Mouse (Mus musculus): Measurements from ENCODE around the gene Parp6.

The Parp6 gene

GRCm38 (mm10) chr9:59655958-59656634, 39.0 kb downstream of the Parp6 start, which contains the start of gene Pkm:
TSS of gene Pkm (plus strand) at chr9:59656368.
- peak; percentile 96 for DNase-seq (ENCODE audit: low read depth, low spot score)

DNA sequence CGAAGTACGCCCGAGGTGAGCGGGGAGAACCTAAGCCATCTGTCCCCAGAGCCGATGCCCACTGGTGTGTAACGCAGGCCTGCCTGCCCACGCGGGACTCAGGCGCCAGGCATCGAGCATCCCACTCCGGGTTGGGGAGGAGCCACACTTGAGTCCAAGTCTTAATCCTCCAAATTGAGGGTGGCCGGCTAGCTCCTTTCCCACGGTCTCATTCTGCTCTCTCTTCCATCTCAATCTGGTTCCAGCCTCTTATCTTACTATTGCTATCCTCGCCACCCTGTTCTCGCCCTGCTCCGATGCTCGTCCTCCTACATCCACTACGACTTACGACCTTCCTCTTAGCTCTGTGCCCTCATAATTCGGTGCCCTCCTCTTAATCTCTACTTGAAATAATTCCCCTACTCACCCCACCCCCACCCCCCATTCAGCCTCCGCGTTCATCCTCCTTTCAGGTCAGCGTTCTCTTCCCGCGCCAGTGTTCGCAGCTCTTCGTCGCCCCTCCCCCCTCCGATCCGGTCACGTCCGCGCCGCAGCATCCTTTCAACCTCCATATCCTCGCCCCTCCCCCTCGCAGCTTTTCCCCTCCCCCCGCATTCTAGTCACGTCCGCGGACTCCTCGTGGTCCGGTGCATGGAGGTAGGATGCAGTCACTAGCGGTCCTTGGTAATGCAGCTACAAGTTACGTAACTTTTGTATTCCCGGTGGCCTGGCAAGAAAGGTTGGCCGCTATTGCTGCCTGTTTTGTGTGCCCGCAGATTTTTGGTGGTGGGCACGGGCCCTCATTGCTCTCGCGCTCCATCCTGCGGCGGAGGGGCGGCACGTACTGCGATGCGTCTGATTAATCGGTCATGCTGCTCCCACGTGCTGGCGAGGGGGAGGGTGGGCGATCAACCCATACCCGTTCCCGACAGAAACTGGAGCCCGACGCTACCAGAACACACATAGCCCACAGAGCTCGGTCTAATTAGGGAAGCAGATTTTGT, 39.8 kb downstream of the Parp6 start:
- DNase-seq (ENCODE audit: low read depth, low spot score): peak; percentile 79

- DNase-seq (ENCODE audit: low read depth, low spot score): no peak
Observed at GRCm38 (mm10) chr9:59658146-59658545, 41.1 kb downstream of the Parp6 start.

- no peak for DNase-seq (ENCODE audit: low read depth, low spot score)
Observed at GRCm38 (mm10) chr9:59659036-59660026, 42.2 kb downstream of the Parp6 start.

- DNase-seq (ENCODE audit: low read depth, low spot score): no peak
Observed at GRCm38 (mm10) chr9:59660421-59660820, 43.3 kb downstream of the Parp6 start.

DNA sequence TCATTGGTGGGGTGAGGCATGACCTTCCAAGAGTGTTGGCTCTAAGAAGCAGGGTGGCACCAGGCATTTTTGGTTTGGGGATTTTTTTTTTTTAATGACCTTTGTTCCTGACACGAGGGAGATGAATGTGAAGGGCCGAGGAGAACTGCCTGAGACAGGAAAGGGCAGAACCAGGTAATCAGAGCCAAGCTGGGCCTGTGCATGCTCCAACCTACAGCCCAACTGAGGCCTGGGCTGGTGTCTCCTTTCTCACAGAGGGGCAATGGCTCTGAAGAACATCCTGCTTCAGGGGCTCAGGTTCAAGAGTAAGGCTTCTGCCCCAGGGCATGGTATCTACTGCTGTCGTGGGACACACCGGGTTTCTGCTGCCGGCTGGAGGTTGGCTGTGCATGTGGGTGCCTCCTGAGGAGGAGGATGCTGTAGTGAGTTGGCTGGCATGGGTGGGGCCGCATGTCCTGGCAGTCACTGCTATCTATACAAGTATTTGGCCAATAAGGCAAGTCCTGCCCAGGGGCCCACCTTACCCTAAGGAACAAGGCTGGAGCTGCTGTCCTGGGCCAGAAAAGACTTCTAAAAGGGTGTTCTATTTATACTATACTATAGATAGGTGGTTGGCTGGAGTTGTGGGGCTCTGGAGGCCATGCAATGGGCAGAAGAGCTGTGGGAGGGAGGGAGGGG, 44.4 kb downstream of the Parp6 start:
- DNase-seq (ENCODE audit: low read depth, low spot score): no peak

- DNase-seq (ENCODE audit: low read depth, low spot score): no peak
Observed at GRCm38 (mm10) chr9:59663226-59663625, 46.1 kb downstream of the Parp6 start.

DNA sequence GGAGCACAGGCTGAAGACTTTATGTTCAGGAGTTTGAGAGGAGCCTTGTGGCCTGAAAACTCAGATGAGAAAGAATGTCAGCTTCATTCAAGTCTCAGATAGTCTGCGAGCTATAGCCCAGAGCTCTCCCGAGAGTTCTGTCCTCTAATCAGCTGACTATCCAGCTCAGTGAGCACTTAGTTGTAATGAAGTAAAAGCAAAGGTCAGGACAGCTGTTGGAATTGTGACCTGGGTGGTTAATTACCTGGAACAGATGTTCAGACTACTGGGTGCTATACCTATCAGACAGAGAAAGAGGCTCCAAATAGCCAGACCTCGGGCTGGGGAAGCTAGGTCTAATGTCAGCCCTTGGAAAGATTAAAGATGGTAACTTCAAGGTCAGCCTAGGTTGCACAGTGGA, 46.9 kb downstream of the Parp6 start:
- no peak for DNase-seq (ENCODE audit: low read depth, low spot score)

DNA sequence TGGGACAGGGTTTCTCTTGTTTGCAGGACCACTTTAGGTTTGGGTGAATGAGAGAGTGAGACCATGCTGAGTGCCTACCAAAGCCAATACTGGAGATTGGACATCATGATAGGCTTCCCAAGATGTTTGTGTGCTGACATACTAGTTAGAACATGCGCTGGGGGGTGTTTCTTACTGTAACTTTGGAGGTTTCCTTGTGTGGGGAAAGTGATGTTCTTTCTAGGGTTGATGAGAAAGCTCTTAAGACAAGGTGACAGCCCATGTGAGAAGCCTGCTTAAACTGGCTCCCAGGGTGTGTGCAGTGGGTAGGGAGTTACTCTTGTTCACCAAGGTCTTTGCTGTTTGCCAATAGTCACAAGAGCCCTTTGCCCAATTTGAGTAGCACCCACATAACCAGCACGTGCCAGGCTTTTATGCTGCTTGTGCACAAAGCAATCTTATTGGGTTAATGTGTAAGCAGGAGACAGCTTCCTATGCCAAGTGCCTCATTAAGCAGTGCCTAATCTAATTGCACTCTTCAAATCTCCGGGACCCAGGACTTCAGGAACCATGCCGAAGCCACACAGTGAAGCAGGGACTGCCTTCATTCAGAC, 47.7 kb downstream of the Parp6 start:
- DNase-seq (ENCODE audit: low read depth, low spot score): no peak

GRCm38 (mm10) chr9:59666016-59666415, 48.9 kb downstream of the Parp6 start:
- DNase-seq (ENCODE audit: low read depth, low spot score): no peak

DNA sequence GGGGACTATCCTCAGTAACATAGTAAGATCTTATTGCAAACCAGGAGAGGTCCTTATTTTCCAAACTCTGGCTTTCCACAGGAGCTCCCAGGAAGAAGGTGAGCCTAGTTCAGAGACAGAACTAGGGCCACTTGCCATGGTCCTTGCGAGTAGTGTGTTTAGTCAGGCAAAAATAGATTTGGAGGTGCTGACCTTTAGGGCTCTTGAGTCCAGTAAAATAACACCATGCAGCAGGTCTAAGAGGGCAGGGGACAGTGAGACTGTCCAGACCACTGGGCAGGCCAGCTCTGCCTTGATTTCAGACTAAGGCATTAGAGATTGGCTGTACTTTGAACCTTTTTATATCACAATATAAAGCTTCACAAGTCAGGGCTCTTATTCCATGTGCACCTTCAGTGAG, 49.7 kb downstream of the Parp6 start:
- DNase-seq (ENCODE audit: low read depth, low spot score): no peak

DNA sequence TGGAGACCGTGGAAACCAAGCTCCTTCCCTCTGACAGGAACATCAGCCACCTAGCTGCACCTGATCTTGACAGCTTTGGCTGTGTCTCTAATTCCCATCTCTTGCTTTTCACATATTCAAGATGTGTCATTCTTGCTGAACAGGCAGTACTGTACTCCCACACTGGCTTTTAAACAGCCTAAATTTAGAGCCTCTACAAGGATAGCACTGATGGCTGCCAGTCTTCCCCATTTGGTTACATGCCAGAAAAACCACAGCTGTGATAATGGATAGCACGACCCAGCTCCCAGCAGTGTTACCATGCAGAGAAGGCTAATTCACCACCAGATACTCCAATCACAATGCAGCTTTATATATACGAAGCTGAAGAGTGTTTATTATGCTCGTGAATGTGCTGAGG, 50.2 kb downstream of the Parp6 start:
- DNase-seq (ENCODE audit: low read depth, low spot score): no peak

GRCm38 (mm10) chr9:59667904-59668303, 50.8 kb downstream of the Parp6 start:
- no peak for DNase-seq (ENCODE audit: low read depth, low spot score)

DNA sequence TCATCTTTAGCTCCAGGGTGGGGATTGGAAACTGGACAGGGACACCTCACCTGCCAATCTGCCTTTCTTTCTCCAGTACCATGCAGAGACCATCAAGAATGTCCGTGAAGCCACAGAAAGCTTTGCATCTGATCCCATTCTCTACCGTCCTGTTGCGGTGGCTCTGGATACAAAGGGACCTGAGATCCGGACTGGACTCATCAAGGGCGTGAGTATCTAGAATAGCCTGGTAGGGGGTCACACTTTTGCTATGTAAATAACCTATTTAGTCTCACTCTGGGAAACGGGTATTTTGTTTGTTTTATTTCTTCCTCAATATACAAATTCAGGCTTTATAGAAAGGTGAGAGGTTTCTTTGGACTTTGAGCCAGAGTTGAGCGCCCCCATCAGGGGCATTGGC, 51.4 kb downstream of the Parp6 start:
- no peak for DNase-seq (ENCODE audit: low read depth, low spot score)

DNA sequence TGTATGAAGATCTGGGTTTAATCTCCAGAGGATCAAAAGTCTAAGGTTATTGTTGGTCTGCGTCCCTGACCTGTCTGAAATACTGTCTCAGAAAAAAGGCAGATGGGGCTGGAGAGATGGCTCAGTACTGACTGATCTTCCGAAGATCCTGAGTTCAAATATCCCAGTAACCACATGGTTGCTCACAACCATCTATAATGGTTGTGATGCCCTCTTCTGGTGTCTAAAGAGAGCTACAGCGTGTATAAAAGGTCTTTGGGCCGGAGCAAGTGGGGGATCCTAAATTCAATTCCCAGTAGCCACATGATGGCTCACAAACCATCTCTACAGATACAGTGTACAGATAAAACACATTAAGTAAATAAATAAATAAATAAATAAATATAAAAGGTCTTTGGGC, 52.1 kb downstream of the Parp6 start:
- DNase-seq (ENCODE audit: low read depth, low spot score): no peak

- DNase-seq (ENCODE audit: low read depth, low spot score): no peak
Observed at GRCm38 (mm10) chr9:59672195-59672894, 55.3 kb downstream of the Parp6 start.

- DNase-seq (ENCODE audit: low read depth, low spot score): no peak
Observed at GRCm38 (mm10) chr9:59673427-59673826, 56.3 kb downstream of the Parp6 start.

- no peak for DNase-seq (ENCODE audit: low read depth, low spot score)
Observed at GRCm38 (mm10) chr9:59675598-59675997, 58.5 kb downstream of the Parp6 start.

GRCm38 (mm10) chr9:59678313-59678712, 61.2 kb downstream of the Parp6 start:
- no peak for DNase-seq (ENCODE audit: low read depth, low spot score)
